Mouse (Mus musculus): Measurements from ENCODE around the gene Col16a1.
A peak's percentile ranks its signal among the peaks of the same experiment; 100 is the strongest.

Gene Col16a1

DNA sequence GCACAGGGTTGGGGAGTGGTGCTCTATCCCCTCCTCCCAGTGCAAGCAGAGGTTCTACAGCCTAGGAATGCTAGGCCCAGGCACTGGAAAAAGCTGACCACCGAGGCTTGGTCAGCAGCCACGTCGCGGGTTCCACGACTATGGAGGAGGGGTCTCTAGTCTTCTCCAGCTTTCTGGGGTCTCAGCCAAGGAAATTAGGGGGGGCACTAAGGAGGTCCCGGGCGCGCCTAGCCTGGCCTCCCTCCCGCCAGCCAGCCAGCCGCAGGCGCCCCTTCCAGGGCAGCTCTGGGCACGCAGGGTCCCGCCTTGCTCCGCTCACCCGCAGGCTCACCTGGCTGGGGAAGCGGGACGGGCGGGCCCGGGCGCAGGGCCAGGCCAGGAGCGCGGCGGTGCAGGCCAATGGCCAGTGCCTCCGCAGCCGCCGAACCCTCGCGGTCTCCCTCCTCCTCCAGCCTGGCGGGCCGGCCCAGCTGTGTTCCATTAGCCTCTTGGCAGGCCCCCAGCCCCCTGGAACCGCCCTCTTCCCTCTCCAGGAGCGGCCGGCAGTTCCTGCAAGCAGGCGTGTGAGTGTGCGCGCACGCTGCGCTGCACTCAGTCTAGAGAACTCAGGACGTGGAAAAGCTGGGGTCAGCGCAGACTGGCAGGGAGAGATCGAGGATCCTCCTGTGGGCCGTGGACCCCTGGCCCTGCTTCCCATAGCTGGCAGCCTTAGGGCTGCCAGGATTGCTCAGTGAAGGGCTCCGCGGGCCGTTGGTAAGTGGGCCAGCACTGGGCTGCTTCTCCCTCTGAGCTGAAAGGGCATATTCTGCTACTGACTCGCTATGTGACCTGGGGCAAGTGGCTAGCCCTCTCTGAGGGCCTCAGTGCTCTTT lies at the start of gene Col16a1:
Gene Col16a1 (plus strand): TSS at position 510 of the 872 bp plus-strand sequence.
- peak; percentile 81 for DNase-seq

DNA sequence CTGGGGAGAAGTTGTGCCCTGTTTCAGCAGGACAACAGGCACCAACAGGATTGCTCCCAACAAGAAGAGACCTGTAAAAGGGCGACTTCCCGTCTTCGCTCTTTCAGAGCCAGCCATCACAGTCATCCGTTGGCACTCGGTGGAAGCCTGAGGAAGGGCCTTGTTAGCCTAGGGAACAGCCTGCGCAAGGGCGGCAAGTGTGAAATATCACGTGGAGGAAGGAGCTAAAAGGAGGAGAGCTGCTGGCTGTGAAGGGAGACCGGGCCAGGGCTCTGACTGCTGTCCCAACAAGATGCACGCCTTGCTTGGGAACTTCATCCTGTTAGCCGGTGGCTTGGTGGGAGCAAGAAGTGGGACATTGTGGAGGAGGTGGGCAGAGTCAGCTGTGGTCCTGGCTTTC lies 49.5 kb upstream of the Col16a1 start:
- peak; percentile 85 for DNase-seq

DNA sequence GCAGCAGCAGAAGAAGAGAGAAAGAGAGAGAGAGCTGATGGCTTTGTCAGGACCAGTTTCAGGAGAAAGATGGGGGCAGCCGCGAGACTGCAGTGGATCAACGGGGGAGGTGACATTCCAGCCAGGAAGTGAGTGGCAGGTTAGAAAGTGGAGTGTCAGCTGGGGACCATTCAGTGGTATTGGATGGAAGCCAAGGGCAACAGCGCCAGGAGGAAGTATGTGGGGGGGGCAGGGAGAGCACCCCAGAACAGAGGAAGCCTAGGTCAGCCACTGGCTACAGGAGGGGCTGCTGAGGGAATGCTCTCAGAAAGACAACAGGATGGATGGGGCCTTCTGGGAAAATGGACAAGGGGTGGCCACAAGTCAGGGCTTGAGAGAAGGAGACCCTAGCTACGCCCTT lies 45.9 kb upstream of the Col16a1 start:
- no peak for DNase-seq

DNA sequence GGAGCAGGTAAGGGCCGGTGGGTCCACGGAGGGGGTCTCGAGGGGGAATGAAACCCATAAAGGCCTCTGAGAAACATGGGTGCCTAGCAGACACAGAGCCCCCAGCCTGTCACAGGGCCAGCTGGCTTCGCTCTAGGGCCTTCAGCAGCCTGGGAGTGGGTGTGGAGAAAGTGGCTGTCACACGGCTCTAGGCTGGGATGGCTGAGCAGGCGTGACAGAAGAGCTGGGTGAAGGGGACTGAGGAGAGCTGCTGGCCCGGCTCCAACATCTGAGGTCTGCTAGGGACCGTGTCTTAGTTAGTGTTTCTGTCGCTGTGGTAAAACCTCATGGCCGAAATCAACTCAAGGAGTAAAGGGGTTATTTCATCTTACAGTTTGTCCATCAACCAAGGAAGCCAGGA lies 45.5 kb upstream of the Col16a1 start:
- peak; percentile 75 for DNase-seq

DNA sequence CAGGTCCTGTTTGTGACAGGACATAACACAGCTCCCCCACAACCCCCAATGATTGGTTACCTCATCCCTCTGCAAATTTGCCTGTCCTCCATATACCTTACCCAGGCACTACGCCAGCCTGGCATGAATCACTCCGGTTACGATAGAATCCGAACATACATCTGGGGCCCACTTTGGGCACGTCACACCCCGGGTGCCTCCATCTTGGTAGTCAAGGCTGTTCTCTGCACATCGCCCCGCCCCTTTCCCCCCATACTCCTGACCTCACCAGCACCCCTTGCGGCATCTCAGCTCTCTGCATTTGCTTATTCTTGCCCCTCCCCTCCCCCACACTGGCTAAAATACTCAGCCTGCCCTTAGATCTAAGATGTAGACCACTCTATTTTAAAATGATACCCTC lies 42.0 kb upstream of the Col16a1 start:
- DNase-seq = peak; percentile 65

DNA sequence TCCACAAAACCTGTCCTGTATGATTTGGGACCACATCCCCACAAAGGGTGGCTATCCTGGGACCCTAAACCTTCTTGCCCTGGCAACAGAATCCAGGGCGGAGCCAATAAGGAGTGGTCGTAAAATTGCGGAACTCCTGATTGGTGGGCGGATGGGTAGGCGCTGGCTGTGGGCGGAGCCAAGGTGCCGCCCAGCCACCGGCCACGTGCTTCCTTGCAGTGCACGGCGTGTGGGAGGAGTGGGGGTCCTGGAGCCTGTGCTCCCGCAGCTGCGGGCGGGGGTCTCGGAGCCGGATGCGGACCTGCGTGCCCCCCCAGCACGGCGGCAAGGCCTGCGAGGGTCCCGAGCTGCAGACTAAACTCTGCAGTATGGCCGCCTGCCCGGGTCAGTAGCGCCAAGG lies 41.1 kb upstream of the Col16a1 start:
- no peak for DNase-seq

DNA sequence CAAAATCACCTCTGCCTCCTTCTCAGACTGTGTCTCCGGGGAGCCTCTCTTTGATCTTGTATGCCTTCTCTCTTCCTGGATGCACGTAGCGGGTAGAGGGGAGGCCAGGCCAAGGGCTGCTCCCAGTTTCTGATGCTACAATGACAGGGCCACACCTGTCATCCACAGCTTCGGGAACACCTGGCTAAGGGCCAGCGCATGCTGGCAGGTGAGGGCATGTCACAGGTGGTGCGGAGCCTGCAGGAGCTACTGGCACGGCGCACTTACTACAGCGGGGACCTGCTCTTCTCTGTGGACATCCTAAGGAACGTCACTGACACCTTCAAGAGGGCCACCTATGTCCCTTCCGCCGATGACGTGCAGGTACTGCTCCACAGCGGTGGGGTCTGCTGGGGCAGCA lies 38.6 kb upstream of the Col16a1 start:
- DNase-seq = no peak

DNA sequence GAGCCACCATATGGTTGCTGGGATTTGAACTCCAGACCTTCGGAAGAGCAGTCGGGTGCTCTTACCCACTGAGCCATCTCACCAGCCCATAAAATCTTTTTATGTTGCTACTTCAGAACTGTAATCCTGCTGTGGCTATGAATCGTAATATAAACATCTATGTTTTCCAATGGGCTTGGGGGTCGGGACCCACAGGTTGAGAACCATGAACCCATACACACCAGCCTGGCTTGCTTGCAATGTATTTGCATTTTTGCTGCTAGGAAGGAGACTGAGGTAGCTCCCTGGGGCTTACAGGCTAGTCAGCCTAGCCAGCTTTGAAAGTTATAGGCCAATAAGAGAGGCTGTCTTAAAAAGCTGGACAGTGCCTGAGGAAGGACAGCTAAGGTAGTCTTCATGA lies 36.9 kb upstream of the Col16a1 start:
- DNase-seq = no peak

DNA sequence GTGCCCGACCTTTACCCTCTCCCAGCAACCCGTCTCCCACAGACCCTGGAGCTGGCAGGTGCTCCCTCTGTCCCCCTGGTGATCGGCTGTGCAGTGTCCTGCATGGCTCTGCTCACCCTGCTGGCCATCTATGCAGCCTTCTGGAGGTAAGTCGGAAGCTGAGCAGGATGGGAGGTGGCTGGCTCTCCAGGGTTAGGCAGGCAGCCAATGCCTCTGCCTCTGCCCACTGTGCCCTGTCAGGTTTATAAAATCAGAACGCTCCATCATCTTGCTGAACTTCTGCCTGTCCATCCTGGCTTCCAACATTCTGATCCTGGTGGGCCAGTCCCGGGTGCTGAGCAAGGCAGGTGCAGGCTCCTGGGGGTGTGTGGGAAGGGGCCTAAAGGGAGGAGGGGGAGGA lies 35.4 kb upstream of the Col16a1 start:
- no peak for DNase-seq

DNA sequence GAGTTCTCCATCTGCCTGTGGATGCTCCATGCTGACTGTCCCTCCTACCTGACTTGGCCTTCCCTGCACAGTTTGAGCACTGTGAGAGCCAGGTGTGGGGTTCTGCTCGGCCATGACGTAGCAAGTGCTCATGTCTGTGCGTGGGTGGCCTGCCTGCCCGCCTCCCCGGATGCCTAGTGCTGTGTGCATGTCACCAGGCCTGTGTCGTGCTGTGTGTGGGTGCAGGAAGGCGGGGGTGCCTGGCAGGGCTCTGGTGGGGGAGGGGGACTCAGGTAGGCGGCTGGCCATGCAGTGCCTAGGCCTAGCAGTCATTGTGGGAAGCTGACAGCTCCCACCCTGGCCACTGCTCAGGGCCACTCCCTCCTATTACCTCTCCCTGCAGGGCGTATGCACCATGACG lies 34.5 kb upstream of the Col16a1 start:
- peak; percentile 90 for DNase-seq

DNA sequence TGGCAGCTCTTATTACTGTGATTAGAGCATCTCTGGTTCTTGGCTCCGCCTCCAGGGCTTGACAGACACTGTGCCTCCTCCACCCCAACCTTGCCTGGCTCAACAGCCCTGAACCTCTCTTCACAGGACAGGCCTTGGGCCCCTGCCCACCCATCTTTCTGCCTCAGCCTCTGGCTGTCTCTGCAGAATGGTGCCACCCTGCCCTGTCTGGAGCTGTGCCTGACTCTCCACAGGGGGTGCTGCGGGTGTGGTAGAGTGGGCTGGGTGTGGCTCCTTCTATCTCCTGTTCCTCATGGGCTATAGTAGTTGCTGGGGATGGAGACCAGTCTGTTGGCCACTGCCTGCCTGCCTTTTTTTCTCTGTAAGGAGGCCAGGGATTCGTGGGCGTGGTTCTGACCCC lies 31.6 kb upstream of the Col16a1 start:
- DNase-seq = no peak

DNA sequence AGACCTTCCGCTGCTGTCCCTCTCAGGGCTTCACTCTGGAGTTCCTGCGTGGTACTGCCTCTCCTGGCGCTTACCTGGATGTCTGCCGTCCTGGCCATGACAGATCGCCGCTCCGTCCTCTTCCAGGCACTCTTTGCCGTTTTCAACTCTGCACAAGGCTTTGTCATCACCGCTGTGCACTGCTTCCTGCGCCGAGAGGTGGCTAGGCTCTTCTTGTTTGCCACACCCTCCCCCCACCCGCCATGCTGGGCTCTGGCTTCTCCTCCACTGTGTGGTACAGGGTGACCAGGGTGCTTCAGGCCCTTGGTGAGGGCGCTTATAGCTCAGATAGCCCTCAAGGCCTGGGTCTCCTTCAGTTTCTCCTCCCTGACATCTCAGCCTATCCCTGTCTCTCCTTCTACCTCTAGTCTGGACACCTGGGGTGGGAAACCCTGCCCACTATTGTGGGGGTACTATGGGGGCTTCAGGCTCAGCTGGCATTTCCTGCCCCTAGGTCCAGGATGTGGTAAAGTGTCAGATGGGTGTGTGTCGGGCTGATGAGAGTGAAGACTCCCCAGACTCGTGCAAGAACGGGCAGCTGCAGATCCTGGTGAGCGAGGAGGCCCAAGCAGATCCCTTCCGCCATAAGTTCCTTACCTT lies 30.5 kb upstream of the Col16a1 start:
- DNase-seq = no peak

DNA sequence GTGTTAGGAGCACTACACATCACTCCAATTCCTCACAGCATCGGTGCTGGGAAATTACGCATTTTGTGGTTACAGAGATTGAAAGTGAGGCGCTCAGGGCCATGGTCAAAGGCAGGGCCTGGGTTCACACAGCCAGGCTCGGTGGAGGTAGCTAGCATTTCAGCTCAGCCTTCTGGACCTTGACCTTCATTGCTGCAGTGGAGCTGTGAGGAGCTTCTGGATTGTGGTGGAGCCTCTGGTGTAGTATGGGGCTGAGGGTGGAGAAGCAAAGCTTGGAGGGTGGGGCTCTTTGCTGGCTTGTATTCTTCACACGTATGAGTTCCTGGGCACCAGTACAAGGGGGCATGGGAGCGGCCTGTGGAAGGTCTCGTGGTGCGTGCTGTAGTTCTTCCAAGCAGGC lies 24.7 kb upstream of the Col16a1 start:
- DNase-seq = no peak

DNA sequence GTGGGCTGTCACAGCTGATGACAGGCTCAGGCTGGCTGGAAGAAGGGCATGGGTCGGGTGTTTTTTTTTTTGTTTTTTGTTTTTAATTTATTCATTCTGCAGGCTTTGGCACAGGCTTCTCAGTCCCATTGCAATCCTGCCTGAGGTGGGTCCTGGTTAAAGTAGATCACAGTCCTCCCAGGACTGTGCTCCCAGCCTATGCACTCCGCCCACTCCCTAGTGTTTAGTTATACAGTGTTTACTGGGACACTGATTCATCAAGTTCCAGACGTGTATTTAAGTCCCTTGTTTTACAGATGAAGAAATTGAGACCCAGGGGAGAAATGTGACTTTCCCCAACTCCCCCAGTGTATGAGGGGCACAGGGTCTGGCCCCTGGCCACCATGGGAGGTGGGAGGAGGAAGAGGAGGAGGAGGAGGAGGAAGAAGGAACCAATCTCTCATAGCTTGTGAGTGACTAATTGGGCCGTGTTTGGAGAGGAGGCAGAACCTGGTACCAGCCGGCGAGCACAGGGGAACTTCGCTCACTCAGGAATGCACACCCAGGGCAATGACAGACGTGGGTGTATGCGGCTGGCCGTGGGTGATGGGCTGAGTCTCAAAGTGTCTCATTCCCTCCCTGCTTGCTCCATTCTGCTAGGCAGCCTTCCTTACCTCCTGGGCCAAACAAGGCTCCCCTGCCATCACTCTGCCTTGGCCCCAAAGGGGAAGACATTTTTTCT lies 24.0 kb upstream of the Col16a1 start:
- peak; percentile 85 for DNase-seq

DNA sequence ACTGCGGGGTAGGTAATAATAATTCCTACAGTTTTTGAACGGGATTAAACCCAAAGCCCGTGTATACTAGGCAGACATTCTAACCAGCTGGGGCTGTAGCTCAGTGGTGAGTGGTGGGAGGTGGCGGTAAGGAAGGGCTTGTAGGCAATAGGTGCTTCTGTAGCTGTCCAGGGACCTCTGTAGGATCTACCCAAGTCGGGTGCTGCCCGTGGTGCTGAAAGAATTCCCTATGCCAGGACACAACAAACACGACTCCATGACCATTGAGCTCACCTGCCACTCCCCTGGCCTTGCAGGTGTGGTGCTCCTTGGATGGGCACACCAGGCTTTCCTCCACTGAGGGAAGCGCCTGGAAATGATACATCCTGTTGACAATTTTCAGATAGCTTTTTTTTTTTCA lies 22.1 kb upstream of the Col16a1 start:
- no peak for DNase-seq

DNA sequence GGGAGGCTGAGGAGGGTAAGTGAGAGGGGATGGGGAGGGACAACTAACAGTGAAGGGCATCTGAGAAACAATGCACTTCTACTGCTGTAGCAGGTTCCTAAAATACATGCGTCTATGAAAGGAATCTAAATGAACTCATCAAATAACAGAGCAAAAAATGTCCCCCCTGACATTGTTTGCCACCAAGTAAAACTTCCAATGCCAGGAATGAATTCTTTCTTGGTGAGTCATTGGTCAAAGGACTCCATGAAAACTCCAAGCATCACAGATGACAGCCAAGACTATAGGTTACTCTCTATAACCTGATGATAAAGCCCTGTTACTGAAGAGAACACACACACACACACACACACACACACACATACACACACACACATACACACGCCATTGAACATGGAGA lies 16.5 kb upstream of the Col16a1 start:
- no peak for DNase-seq

DNA sequence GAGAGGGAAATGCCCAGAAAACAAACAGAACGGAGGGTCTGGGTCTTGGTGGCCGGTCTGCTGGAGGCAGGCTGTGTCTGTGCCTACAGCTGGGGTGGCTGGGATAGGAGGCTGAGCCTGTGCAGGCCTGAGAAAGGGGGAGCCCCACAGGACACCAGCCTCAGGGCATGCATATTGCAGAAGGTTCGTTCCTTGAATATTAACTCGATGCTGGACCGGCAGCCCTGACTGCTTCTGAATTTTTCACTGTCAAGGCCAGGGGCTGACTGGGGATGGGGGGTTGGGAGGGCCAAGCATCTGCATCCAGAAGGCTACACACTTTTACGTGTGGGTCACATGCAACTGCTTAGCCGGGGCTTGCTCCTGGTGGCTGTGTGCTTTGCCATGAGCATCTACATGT lies 14.1 kb upstream of the Col16a1 start:
- no peak for DNase-seq

DNA sequence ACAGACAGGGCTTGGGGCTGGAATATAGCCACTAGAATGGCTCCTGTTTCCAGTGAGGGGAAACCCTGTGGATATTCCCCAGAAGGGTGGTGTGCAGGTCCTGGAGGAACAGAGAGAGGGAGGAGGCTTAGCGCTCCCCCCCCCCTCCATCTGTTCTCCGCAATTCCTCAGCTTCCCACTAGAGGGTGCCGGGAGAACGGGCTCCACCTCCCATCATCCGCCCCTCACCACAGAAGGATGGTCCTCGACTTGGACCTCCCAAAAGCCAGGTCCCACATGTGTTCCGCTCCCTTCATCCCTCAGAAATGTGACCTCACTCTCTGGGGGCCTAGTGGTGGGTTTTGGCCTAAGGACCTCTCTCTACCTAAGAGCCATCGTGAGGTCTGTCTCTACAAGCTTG lies 11.5 kb upstream of the Col16a1 start:
- DNase-seq = no peak

DNA sequence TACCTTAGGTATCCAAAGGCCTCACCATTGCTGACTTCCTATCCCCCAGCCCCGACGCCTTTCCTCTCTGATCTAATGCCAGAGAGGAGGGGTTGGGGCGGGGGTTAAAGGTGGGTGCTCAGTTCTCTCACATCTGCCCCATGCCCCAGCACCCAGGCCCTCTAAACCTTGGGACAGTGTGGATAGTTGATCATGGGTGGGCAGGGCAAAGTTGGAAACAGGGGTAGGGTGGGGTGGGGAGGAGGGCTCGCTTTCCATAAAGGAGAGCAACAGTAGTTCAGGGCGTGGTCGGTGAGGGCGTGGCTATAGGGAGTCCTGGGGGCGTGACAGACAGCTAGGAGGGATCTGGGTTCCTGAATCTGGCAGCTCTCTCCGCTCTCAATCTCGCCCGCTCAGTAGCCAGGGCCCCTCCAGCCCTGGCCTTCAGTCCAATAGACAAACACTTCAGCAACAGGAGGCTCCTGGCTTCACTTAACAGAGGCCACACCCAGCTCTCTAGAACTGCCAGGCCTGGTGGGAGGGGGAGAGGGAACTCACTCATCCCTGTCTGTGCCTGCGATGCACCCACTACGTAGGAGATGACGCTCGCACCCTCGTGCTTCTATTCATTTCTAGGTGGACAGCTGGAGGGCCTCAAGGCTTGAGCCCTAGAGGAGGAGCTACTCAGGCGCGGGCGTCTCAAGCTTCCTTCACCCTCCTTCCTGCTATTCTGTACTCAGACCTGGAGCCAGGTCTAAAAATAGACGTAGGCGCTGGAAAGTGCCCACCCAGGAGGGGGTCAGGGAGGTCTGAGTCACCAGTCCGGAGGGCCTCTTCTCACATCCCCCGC lies 10.9 kb upstream of the Col16a1 start:
- DNase-seq = peak; percentile 86

DNA sequence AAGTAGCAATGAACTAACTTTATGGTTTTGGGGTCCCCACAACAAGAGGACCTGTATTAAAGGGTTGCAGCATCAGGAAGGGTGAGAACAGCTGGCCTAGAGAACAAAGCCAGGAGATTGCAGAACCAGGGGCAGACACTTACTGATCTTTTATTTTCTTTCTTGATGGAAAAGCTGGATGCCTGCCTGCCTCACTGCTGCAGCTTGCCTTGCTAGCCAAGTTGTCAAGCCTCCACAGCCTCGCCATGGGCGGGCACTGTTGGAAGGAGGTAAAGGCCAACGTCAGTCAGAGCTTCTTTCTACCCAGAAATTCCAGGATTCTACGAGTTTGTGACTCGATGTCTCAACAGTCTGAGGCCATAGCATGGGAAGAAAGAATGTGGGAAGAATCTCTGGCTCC lies 8.3 kb upstream of the Col16a1 start:
- DNase-seq = no peak

DNA sequence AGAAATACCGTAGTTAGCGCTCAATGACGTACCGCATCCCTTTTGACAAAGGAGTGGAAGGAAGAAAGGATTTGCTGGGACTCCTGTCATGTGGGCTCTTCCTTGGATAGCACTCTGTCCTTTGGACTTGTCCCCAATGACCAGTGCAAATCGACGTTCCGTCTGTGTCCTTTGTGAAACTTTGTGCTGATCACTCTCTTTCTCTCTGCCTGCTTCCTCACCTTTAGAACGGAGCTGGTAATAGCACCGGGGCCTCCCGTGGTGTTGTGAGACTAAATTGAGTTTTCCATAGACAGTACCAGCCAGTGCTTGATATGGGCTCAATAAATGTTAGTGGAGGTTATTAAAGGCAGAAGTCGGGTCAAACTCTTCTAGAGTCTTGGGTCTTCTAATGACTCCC lies 6.6 kb upstream of the Col16a1 start:
- DNase-seq = no peak

DNA sequence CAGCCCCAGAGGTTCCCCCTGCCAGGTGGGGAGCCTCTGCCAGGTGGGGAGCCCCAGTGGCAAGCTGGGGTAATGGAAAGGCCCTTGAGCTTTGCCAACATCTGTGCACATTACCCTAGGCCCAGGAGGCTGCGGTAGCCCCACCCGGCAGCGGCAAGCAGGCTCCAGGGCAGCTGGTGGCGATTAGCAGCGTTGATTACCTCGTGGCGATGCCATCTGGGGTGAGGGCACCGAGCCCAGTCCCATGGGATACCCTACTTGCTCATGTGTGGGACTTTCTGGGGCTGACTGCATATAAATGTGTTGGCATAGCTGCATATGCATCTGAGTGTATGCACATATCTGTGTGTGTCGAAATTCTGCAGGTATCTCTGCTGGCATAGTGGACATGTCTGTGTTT lies 3.4 kb upstream of the Col16a1 start:
- DNase-seq = no peak

DNA sequence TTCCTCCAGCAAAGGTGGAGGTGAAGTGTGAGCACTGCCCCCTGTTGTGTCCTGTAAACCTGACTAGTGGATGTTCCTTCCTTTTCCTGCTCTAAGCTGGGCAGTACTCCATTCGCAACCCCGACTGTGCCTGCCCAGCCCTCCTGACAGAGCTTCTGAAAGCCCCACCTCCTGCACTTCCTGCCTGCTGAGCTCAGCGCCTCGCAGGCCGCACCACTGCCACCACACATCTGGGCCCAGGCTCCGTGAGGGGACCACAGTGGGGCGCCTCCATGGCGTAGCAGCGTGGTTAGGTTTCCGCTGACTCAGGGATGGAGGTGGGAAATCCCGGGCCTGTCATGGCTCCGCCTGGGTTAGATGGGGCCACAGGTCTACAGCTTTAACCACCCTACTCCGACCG lies 2.0 kb upstream of the Col16a1 start:
- DNase-seq = no peak

Measured in right cerebral cortex, adult 18-20 months (tissue).